Comparison of ENCODE assay signal across 8 mouse cellular contexts in the genomic region with DNA sequence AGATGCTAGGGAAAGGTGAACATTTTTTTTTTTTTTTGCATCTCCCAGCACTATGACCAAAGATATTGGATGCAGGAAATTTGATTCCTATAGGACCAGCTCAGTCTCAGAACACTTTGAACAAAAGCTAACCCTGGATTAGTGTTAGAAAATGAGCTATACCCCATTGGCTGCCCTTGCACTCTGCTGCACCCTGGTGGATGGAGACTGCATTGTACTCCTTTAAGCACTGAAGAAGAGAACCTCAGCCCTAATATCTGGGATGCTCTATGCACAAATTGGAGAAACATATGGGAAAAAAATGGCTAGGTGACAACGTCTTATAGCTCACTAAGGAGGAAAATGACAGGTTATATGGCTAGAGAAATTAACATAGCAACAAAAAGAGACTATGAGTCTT.
DNase-seq lines count a peak whose midpoint lies in the region; ATAC-seq and TF ChIP-seq lines count a peak whose summit lies in the region.

No protein-coding gene starts in this region.

- TF ChIP-seq CTCF in heart, adult 2 months (IDR thresholded peaks at IDR 0.05) = peak; percentile 59

- no peak overlapping the region for H3K27ac ChIP-seq in heart, adult 2 months
- H3K27ac ChIP-seq in heart, embryonic 11.5 days (ENCODE audit: low read depth, low read length) = no peak overlapping the region

- no peak for TF ChIP-seq POLR2A in heart, adult 2 months (IDR thresholded peaks at IDR 0.05; ENCODE audit: insufficient read depth, low read depth, low read length)

- WGBS in heart, adult 2 months = 21% methylated on average over 1 of the region's 1 CpGs
- WGBS in heart, embryonic 11.5 days (ENCODE audit: insufficient replicate concordance) = 41% methylated on average over 1 of the region's 1 CpGs

- H3K79me2 ChIP-seq in heart, adult 2 months (replicated peaks; ENCODE audit: control insufficient read depth, insufficient read depth, low read length) = no peaks in the 10 kb centered on the region

- no peak for TF ChIP-seq EP300 in heart, adult 2 months (IDR thresholded peaks at IDR 0.05; ENCODE audit: insufficient read depth, low read depth, low read length)

- no peaks in the 10 kb centered on the region for H3K36me3 ChIP-seq in heart, adult 2 months (ENCODE audit: control insufficient read depth, insufficient read depth, low read length)
- H3K36me3 ChIP-seq in heart, embryonic 11.5 days (ENCODE audit: control insufficient read depth, insufficient read depth, low read length) = no peaks in the 10 kb centered on the region

- intact Hi-C loops in heart, adult 2 months (cut with DNase I) = no loop called here

- H3K27me3 ChIP-seq in heart, adult 2 months (ENCODE audit: control insufficient read depth, insufficient read depth, low read length) = no peaks in the 10 kb centered on the region
- no peaks in the 10 kb centered on the region for H3K27me3 ChIP-seq in heart, embryonic 11.5 days (ENCODE audit: control insufficient read depth, insufficient read depth, low read length)

- no peak for ATAC-seq in heart, embryonic 11.5 days (replicated peaks; ENCODE audit: insufficient number of reproducible peaks, low FRiP score, low TSS enrichment)

- H3K4me3 ChIP-seq in heart, adult 2 months = no peak overlapping the region
- H3K4me3 ChIP-seq in heart, embryonic 11.5 days (ENCODE audit: low read depth, low read length) = no peak overlapping the region

- no peak overlapping the region for H3K9ac ChIP-seq in heart, adult 2 months (ENCODE audit: low read depth, low read length)
- H3K9ac ChIP-seq in heart, embryonic 11.5 days (ENCODE audit: low read depth, low read length) = no peak overlapping the region

- H3K4me1 ChIP-seq in heart, adult 2 months (ENCODE audit: control insufficient read depth, insufficient read depth, low read length) = no peaks in the 10 kb centered on the region
- no peaks in the 10 kb centered on the region for H3K4me1 ChIP-seq in heart, embryonic 11.5 days (ENCODE audit: control insufficient read depth, insufficient read depth, low read length)

- DNase-seq in heart, adult 2 months = no peak
- DNase-seq in testis, postnatal 10 days (ENCODE audit: low spot score) = peak; percentile 58
- no peak for DNase-seq in testis, postnatal 14 days (ENCODE audit: low spot score)
- DNase-seq in embryo, embryonic 11.5 days (ENCODE audit: low read depth, low spot score) = peak; percentile 11
- DNase-seq in retina, embryonic 14.5 days (ENCODE audit: low spot score) = peak; percentile 46
- DNase-seq in layer of hippocampus, postnatal 36 days = no peak
- DNase-seq in urinary bladder, postnatal 10 days (ENCODE audit: low spot score) = no peak

- H3K9me3 ChIP-seq in heart, embryonic 11.5 days (replicated peaks; ENCODE audit: control insufficient read depth, low read length) = no peaks in the 10 kb centered on the region

- H3K4me2 ChIP-seq in heart, embryonic 11.5 days = no peak overlapping the region

Comparison
In these comparisons a context has a peak if more than half of its experiments do, and no peak if none do; other contexts are left out.
1. DNase-seq: peak in testis, postnatal 10 days (single experiment), embryo, embryonic 11.5 days (single experiment) and retina, embryonic 14.5 days (single experiment); none in heart, adult 2 months (0 of 2), testis, postnatal 14 days (single experiment), layer of hippocampus, postnatal 36 days (0 of 2) and urinary bladder, postnatal 10 days (single experiment).